Mouse (Mus musculus) lung, adult 2 months (tissue): ENCODE data around the gene Ppil4.

Experiments used
- CTCF ChIP-seq: fragments of 200-500 bp; IDR thresholded peaks from 2 replicates; pipeline ENCODE4 v1.5.1; 2011; ENCODE audit warnings: mild to moderate bottlenecking, low read length, control low read depth; ENCODE audit not compliant: insufficient read depth
- POLR2A ChIP-seq: fragments of 200-500 bp; IDR thresholded peaks from 2 replicates; pipeline ENCODE4 v1.6.1; 2011; ENCODE audit warnings: low read depth, mild to moderate bottlenecking, control low read depth, low read length, borderline replicate concordance; ENCODE audit errors: extremely low read depth

DNA sequence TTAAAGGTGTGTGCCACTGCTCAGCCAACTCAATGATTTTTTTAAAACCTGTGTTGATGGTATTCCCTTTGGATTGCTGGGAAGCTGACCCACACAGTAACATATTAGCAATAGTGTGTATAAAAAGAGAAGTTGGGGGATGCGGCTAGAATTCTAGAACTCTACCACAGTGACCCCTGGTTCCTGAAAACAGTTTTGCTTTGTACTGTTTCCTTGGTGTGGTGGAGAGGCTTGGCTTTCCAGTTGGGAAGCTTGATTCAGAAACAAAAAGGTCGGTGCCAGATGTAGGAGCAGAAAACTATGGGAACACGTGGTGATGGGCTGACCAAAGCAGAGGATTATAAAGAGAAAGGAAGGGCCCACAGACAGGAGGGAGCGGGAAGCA, 32.6 kb downstream of the Ppil4 start:
- TF ChIP-seq POLR2A = no peak
- TF ChIP-seq CTCF = no peak
